Mouse (Mus musculus) stomach, postnatal 0 days (tissue): ENCODE data around the gene Gck.

Experiments
- CTCF ChIP-seq: IDR thresholded peaks from 2 replicates; pipeline ENCODE4 v1.5.1; 2016; ENCODE audit warnings: antibody characterized with exemption, low read depth, mild to moderate bottlenecking, moderate library complexity
- EP300 ChIP-seq: optimal IDR thresholded peaks from 2 replicates; pipeline ENCODE3; 2016; ENCODE audit warnings: antibody characterized with exemption

DNA sequence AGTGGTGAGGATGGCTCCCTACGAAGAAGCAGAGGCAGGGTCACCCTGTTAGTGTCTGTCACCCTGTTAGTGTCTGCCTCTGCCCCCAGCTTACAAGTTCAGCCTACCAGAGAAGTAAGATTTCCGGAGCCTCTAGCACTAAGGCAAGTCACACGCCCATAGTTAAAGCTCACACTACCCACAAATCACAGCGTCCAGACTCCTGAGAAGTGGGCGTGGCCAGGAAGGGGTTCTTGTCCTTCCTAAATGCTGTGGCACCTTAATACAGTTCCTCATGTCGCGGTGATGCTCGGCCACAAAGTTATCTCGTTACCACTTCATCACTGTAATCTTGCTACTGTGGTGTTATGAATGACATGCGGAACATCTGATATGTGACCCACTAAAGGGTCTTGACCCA lies 38.2 kb upstream of the Gck start:
- no peak for TF ChIP-seq CTCF
- no peak for TF ChIP-seq EP300
